Mouse (Mus musculus) right cerebral cortex, postnatal 25 days (tissue): Measurements from ENCODE around the gene Pced1b.

Experiments used
- DNase-seq: peaks from one replicate; pipeline ENCODE4 v3.0.0; 2022

Pced1b gene

GRCm38 (mm10) chr15:97287436-97288143 is 40.7 kb downstream of the Pced1b start:
- DNase-seq, result no peak

- no peak for DNase-seq
These were observed 41.8 kb downstream of the Pced1b start for GRCm38 (mm10) chr15:97288690-97289089.

- no peak for DNase-seq
These were observed 42.3 kb downstream of the Pced1b start for GRCm38 (mm10) chr15:97289176-97289575.

GRCm38 (mm10) chr15:97290351-97290750 is 43.4 kb downstream of the Pced1b start:
- DNase-seq, result no peak

GRCm38 (mm10) chr15:97291291-97292050 is 44.6 kb downstream of the Pced1b start:
- DNase-seq, result peak; percentile 26

GRCm38 (mm10) chr15:97307935-97308334 is 61.0 kb downstream of the Pced1b start:
- DNase-seq, result no peak

GRCm38 (mm10) chr15:97309533-97309932 is 62.6 kb downstream of the Pced1b start:
- DNase-seq, result no peak

- DNase-seq, result no peak
These were observed 63.3 kb downstream of the Pced1b start for GRCm38 (mm10) chr15:97310251-97310650.

GRCm38 (mm10) chr15:97311211-97311610 is 64.3 kb downstream of the Pced1b start:
- DNase-seq, result no peak

GRCm38 (mm10) chr15:97311937-97312336 is 65.0 kb downstream of the Pced1b start:
- no peak for DNase-seq

- DNase-seq, result no peak
These were observed 68.0 kb downstream of the Pced1b start for GRCm38 (mm10) chr15:97314720-97315421.

- peak; percentile 41 for DNase-seq
These were observed 68.5 kb downstream of the Pced1b start for GRCm38 (mm10) chr15:97315422-97315757.

- no peak for DNase-seq
These were observed 71.6 kb downstream of the Pced1b start for GRCm38 (mm10) chr15:97318365-97319001.

GRCm38 (mm10) chr15:97322821-97323220 is 75.9 kb downstream of the Pced1b start:
- no peak for DNase-seq

- DNase-seq, result no peak
These were observed 76.6 kb downstream of the Pced1b start for GRCm38 (mm10) chr15:97323466-97323865.

- no peak for DNase-seq
These were observed 77.4 kb downstream of the Pced1b start for GRCm38 (mm10) chr15:97324311-97324710.

GRCm38 (mm10) chr15:97327500-97328081 is 80.7 kb downstream of the Pced1b start:
- no peak for DNase-seq

- DNase-seq, result no peak
These were observed 85.7 kb downstream of the Pced1b start for GRCm38 (mm10) chr15:97332582-97332981.

- no peak for DNase-seq
These were observed 90.9 kb downstream of the Pced1b start for GRCm38 (mm10) chr15:97337636-97338352.

GRCm38 (mm10) chr15:97338377-97339060 is 91.6 kb downstream of the Pced1b start:
- no peak for DNase-seq

GRCm38 (mm10) chr15:97342336-97342735 is 95.4 kb downstream of the Pced1b start:
- no peak for DNase-seq

GRCm38 (mm10) chr15:97342945-97343344 is 96.0 kb downstream of the Pced1b start:
- DNase-seq, result no peak
